Mouse (Mus musculus) testis, postnatal 10 days (tissue): Measurements from ENCODE around the gene Ube2z.

Source experiments
- DNase-seq: peaks from one replicate; pipeline ENCODE4 v3.0.0; 2021; ENCODE audit warnings: low spot score

Gene Ube2z

DNA sequence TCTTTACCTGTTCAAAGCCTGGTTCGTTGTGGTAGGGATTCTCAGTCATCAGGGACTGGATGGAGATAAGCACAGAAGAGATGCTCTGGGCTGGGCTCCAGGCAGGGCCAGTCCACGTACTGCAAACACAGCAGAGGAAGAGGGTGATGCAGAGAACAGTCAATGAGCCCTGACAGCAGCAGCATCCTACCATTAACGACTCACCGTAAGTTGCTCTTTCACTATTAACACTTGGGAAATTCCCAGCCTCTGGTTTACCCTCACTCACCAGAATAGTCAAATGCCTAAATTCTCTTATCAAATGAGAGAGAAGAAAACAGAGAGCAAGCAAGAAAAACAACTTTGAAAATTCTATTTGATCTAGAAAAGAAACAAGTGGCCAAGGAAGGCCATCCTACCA, 6.9 kb downstream of the Ube2z start:
- no peak for DNase-seq

GRCm38 (mm10) chr11:96050854-96051253, 14.3 kb downstream of the Ube2z start:
- DNase-seq: no peak

GRCm38 (mm10) chr11:96049939-96050338, 15.2 kb downstream of the Ube2z start:
- peak; percentile 51 for DNase-seq

DNA sequence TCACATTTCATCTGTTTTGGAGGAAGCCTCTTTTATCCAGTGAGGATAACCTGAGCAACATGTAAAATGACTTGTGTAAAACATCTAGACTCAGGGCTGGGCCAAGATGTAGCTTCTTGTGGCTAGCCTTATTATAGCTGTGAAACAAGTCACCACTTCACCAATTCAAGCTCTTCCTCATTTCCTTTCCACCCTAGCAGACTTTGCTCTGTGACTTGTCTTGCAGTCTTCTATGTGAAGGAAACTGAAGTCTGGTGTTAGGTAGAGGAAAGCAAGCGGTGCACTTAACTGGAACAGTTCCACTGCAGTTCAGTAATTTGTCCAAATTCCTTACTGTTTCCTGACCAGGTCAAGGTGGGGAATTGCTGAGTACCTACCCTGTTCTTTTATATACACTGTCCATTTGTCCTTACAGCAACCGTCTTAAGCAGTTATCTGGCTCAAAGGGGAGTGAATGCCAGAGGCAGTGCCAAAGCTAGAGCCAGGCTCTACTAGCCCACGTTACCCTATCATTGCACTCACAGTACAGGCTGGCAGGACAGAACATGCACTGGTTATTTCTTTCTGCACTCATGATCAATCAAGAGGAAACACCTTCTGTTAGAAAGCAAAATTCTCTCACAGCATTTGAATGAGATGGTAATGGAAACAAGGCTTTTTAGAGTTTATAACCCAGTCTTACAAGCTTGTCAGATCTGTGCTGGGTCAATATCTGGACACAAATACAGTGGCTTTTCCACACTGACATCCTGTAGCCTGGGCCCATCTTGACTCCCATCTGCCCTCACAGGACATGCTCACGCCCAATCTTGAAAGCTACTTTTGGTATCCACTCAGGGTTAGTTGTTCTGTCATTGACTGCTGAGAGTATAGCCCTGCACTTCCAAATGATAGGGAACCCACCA, 17.5 kb downstream of the Ube2z start:
- no peak for DNase-seq

DNA sequence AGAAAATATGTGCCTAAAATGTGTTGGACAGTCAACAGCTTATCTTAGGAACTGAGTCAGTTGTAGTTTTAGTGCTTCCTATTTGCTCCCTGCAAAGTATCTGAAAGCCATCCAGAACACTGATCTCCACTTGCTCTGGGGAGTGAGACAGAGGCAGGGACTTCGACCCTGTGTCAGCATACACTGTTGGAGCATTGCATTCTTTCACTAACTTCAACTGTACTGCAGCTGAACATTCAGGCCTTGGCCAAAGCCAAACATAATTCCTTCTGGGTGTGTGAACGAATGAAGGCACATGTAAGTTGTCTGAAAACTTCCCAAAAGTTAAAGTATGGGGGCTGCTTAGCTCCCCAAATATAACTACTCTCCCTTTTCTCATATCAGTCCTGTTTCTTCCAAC, 18.4 kb downstream of the Ube2z start:
- DNase-seq: no peak

GRCm38 (mm10) chr11:96046028-96046427, 19.2 kb downstream of the Ube2z start:
- DNase-seq: no peak

DNA sequence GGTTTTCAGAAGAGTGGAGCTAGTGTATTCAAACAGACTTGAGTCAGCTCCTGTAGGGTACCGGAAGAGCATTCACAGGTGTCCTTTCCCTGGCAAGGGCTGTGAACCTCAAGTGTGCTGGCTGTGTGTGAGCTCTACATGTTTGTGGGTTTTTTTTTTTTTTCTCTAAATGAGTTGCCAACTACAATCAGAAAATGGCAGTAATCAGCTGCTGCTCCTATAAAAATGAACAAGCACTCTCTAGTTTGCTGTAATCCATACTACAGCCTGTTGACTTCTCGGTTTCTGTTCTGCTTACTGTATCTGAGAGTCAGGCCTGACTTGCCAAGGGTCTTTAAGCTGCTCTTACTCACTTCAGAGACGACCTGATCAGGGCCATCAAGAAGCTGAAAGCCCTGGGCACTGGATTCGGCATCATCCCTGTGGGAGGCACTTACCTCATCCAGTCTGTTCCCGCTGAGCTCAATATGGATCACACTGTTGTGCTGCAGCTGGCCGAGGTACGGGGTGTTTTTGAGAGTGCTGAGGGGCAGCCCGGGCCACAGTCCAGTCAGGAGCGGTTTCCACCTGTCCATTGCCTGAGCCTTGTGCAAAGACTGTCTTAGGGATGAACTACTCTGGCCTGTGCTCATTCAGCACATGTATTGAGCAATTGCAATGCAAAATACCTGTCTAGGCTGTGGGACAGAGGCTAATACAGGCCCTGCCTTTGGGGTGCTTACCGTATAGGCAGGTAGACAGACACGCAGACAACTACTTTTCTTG, 20.2 kb downstream of the Ube2z start:
- DNase-seq: no peak

GRCm38 (mm10) chr11:96038560-96038959, 26.6 kb downstream of the Ube2z start:
- no peak for DNase-seq

GRCm38 (mm10) chr11:96037499-96037898, 27.7 kb downstream of the Ube2z start:
- no peak for DNase-seq

DNA sequence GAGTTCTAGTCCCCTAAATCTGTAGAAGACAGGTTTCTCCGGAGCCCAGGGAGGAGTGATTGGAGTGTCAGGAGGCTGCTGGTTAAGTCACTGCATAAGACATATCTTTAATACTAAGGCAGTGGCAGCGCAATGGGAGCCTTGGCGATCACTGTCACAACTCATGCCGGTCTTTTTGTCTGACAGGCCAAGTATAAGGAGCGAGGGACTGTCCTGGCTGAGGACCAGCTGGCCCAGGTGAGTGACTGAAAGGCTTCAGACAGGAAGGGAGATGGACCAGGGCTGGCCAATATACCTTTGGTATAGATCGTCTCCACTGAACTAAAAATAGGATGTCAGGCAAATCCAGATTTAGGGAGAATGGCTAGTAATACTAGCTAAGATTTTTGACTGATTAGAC, 30.1 kb downstream of the Ube2z start:
- DNase-seq: peak; percentile 52

DNA sequence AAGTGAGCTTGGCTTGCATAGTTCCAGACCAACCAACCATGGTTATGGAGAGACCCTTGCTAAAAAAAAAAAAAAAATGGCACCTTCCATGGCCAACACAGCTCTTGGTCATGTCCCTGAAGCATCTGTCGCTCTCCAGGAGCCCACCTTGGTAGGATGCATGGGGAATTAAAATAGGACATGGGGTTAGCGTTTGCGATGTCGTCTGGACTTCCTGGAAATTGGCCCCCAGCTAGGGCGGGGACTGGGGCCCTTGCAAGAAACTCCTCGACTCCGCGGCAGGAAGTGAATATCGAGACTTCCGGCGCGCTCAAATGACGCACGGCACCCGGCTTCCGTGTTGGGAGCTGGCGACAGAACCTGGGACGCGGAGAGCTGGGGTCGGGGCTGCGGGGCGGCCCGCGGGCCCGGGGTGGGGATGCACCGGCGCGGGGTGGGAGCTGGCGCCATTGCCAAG, 30.6 kb downstream of the Ube2z start, which contains the start of gene Snf8:
Snf8 (plus strand) TSS at position 290 of the 457 bp plus-strand sequence.
- peak; percentile 98 for DNase-seq

- no peak for DNase-seq
Observed at GRCm38 (mm10) chr11:96034116-96034515, 31.1 kb downstream of the Ube2z start.

- DNase-seq: no peak
Observed at GRCm38 (mm10) chr11:96033264-96033663, 31.9 kb downstream of the Ube2z start.

GRCm38 (mm10) chr11:96031701-96032100, 33.5 kb downstream of the Ube2z start:
- DNase-seq: no peak

DNA sequence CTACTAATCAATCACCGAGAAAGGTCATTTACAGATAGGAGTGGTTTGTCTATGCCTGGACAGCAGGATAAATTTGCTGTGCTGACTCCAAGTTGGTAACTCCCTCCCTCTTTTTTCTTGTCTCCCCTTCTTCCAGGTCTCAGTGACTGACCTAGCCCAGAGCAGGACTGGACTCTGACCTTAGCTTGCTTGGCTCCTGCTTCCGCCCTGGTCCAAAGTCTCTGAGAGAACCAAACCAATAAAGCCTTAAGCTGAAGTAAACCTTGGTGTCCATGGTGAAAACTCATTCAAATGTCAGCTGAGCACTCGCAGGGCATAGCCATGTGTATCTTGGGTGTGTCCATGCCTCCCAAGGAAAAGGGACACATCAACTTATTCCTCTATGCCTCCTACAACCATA, 34.6 kb downstream of the Ube2z start:
- no peak for DNase-seq

- no peak for DNase-seq
Observed at GRCm38 (mm10) chr11:96028130-96028529, 37.1 kb downstream of the Ube2z start.

- no peak for DNase-seq
Observed at GRCm38 (mm10) chr11:96020622-96021021, 44.6 kb downstream of the Ube2z start.

DNA sequence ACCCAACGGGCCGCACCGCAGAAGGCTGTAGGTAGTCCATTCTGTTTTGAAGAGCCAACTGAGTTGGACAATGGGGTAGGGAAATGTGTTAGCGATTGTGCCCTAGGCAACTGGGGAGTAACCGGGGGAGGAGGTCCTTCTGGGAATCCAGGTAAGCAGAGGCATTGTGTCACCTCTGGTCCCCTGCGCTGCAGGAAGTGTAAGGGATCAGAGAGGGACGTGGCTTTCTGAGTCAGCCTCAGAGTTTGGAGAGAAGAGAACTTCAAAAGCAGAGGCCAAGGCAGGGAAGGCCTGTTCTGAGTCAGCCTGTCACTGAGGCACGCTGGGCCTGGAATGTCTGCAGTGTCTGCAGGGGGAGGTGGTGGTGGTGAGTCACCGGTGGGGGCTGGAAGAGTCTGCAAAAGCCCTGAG, 47.2 kb downstream of the Ube2z start:
- no peak for DNase-seq

DNA sequence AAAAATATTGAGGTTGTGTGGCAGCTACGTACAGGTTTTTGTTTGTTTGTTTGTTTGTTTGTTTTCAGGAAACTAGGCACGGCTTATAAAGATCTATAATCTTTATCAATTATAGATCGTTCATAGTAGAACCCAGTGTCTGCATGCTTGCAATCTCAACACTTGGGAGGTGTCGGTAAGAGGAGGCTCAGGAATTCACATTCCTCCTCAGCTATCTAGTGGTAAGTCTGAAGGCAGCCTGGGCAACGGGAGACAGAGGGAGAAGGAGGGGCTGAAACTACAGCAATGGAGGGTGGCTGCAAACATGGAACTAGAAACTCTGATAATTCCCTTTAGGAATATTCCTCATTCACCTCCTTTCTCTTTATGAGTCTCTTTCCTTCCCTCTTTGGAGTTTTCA, 49.8 kb downstream of the Ube2z start:
- DNase-seq: no peak

DNA sequence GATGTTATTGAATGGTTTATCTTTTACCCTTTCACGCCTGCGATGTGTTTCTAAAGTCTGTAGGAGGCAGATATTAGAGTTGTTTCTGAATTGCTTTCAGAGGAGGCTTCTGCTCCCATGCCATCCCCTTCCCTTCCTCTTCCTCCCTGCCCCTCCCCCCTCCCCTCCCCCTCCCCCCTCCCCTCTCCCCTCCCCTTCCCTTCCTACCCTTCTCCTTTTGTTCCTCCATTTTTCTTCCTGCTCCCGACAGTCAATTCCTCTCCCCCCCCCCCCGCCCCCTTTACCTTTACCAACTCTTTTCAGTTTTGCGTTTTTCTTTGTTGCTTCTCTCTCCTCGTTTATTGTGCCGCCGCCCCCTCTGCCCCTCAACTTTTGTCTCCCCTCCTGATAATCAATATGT, 53.2 kb downstream of the Ube2z start:
- DNase-seq: no peak

GRCm38 (mm10) chr11:96008827-96009226, 56.4 kb downstream of the Ube2z start:
- DNase-seq: no peak

- no peak for DNase-seq
Observed at GRCm38 (mm10) chr11:96007516-96008235, 57.5 kb downstream of the Ube2z start.
